Mouse (Mus musculus) lung, embryonic 16.5 days (tissue): ENCODE measurements around the gene Phb. TPM values are rescaled to one million over a fixed set of nuclear protein-coding genes. Genes with fewer than 3 reads are reported as not detected.

ENCODE experiments used
- ATAC-seq: fragments of 200-750 bp; cut with Nextera tagmentation; 2 replicates; pipeline ENCODE4 v1.8.0; 2017; ENCODE audit warnings: low read depth, mild to moderate bottlenecking, moderate library complexity
- H3K27ac ChIP-seq: fragments of 300-500 bp; sonication (generic); 2 replicates; pipeline ENCODE4 v1.5.1; 2014; ENCODE audit warnings: mild to moderate bottlenecking, control low read depth, low read length
- H3K27me3 ChIP-seq: fragments of 300-500 bp; sonication (generic); 2 replicates; pipeline ENCODE4 v1.6.1; 2014; ENCODE audit warnings: low read depth, low read length, mixed read lengths; ENCODE audit not compliant: control insufficient read depth, insufficient read depth
- H3K36me3 ChIP-seq: fragments of 300-500 bp; sonication (generic); 2 replicates; pipeline ENCODE4 v1.6.1; 2014; ENCODE audit warnings: low read length; ENCODE audit not compliant: control insufficient read depth, insufficient read depth
- H3K4me1 ChIP-seq: fragments of 300-500 bp; sonication (generic); replicated peaks from 2 replicates; pipeline ENCODE4 v1.6.1; 2014; ENCODE audit warnings: low read length, mixed read lengths; ENCODE audit not compliant: control insufficient read depth, insufficient read depth
- H3K4me2 ChIP-seq: fragments of 300-500 bp; sonication (generic); 2 replicates; pipeline ENCODE4 v1.6.1; 2014; ENCODE audit warnings: low read depth, low read length, control low read depth
- H3K4me3 ChIP-seq: fragments of 300-500 bp; sonication (generic); 2 replicates; pipeline ENCODE4 v1.5.1; 2014; ENCODE audit warnings: mild to moderate bottlenecking, low read length, control low read depth
- H3K9ac ChIP-seq: fragments of 300-500 bp; sonication (generic); 2 replicates; pipeline ENCODE4 v1.6.1; 2014; ENCODE audit warnings: low read length, control low read depth
- H3K9me3 ChIP-seq: fragments of 300-500 bp; sonication (generic); 2 replicates; pipeline ENCODE4 v1.6.1; 2016; ENCODE audit warnings: low read length; ENCODE audit not compliant: control insufficient read depth
- WGBS: fragments of 180-500 bp; shearing (Covaris S2); extraction: QIAGEN DNeasy Blood & Tissue Kit; methylation state at CpG from one replicate; pipeline ENCODE4 v1.1.7; 2014; 5-methylcytosine and 5-hydroxymethylcytosine counted together
- polyA plus RNA-seq: library from polyadenylated mRNA; unstranded; fragments of >200 nt; fragmentation: Nextera tagmentation; extraction: Ambion mirVana; gene quantifications from 2 replicates; pipeline ENCODE4 v1.2.1, GENCODE M21; 2015

Gene Phb
- polyA plus RNA-seq, 1 experiment from 2014 or later = 190 TPM

GRCm38 (mm10) chr11:95700778-95701739 lies 34.3 kb downstream of the Phb start:
- H3K4me3 ChIP-seq = no peak overlapping the region
- no peaks in the 10 kb centered on the region for H3K36me3 ChIP-seq
- H3K27me3 ChIP-seq = no peaks in the 10 kb centered on the region
- H3K4me2 ChIP-seq = no peak overlapping the region
- H3K27ac ChIP-seq = no peak overlapping the region
- H3K9me3 ChIP-seq = no peaks in the 10 kb centered on the region
- 87% methylated on average over 13 of the region's 13 CpGs for WGBS
- no peaks in the 10 kb centered on the region for H3K4me1 ChIP-seq
- no peak for ATAC-seq
- H3K9ac ChIP-seq = no peak overlapping the region

DNA sequence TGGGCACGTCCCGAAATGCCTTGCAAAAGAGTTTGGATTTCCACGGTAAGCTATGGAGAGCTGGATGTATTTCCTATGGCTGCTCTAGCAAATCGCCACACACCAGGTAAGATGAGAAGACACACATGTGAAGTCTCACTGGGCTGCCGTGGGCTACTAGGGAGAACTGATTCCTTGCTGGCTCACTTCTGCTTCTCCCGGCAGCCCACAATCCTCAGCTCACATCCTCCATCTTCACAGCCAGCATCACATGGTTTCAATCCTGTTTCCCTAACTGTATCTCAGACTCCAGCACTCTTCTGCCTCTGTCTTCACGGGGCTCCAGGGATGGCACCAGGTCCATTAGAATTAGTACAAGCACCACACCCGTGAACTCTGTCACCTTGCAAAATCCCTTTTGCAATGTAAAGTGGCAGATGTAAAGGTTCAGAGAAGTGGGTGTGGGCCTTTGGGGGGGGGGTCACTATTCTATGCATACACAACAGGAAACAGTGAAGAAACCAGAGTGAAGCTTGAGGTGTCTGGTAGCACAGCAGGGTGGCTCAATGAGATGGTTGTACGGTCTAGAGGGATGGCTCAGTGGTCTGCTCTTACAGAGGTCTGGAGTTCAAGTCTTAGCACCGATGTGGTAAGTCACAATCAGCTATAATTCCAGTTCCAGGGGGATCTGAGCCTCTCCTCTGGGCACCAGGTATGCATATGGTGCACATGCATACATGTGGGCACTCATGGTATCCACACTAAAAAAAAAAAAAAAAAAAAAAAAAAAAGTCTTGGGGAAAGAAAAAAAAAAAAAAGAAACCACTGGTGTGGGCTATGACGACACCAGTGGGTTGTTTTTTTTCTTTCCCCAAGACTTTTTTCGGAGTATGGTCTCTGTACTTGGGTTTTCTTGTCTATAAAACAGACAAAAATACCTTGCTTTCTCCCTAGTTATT lies 37.5 kb downstream of the Phb start:
- no peak overlapping the region for H3K4me2 ChIP-seq
- no peaks in the 10 kb centered on the region for H3K9me3 ChIP-seq
- 82% methylated on average over 12 of the region's 12 CpGs for WGBS
- H3K4me3 ChIP-seq = no peak overlapping the region
- no peaks in the 10 kb centered on the region for H3K27me3 ChIP-seq
- H3K36me3 ChIP-seq = no peaks in the 10 kb centered on the region
- no peak overlapping the region for H3K27ac ChIP-seq
- no peak overlapping the region for H3K9ac ChIP-seq
- no peak for ATAC-seq
- H3K4me1 ChIP-seq = no peaks in the 10 kb centered on the region

DNA sequence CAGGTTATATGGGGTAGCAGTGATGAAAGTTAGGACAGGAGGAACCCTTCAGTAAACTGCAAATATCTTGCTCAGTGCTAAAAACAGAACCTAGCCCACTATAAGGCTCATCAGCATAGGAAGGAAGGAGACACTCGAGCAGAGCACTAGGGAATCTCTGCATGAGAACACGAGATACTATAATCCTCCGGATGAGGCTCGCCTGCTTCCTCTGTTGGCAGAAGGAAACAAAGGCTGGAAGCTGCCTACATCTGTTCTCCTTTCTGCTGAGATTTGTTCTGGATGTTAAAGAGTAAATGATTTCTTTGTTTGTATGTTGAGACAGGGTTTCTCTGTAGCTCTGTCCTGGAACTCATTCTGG lies 38.2 kb downstream of the Phb start:
- no peak overlapping the region for H3K4me2 ChIP-seq
- no peak for ATAC-seq
- no peak overlapping the region for H3K9ac ChIP-seq
- H3K4me1 ChIP-seq = no peaks in the 10 kb centered on the region
- 67% methylated on average over 4 of the region's 4 CpGs for WGBS
- no peaks in the 10 kb centered on the region for H3K27me3 ChIP-seq
- no peaks in the 10 kb centered on the region for H3K36me3 ChIP-seq
- no peak overlapping the region for H3K27ac ChIP-seq
- no peaks in the 10 kb centered on the region for H3K9me3 ChIP-seq
- H3K4me3 ChIP-seq = no peak overlapping the region

DNA sequence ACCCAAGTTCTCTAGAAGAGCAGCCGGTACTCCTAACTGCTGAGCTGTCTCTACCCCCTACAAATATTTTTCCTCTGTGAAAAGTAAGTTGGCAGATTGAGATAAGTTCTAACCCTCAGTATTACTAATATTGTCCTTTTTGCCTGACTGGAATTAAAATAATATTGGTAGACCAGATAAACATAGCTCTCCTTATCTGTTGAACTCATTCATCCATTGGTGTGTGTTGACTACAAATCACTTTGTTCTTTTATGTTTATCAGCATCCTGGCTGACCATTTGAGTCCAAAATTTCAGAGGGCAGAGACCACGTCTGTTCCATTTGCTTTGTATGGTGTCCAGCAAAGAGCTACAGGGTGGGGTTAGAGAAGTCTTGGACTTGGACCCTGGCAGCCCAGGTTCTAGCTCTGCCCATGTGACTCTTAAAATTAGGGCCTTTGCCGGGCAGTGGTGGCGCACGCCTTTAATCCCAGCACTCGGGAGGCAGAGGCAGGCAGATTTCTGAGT lies 42.8 kb downstream of the Phb start:
- no peaks in the 10 kb centered on the region for H3K27me3 ChIP-seq
- no peak overlapping the region for H3K4me2 ChIP-seq
- WGBS = 85% methylated on average over 6 of the region's 6 CpGs
- no peaks in the 10 kb centered on the region for H3K36me3 ChIP-seq
- no peak overlapping the region for H3K27ac ChIP-seq
- no peak overlapping the region for H3K4me3 ChIP-seq
- ATAC-seq = no peak
- H3K4me1 ChIP-seq = peaks cover 9% of the 10 kb centered on the region
- H3K9me3 ChIP-seq = no peaks in the 10 kb centered on the region
- H3K9ac ChIP-seq = no peak overlapping the region

GRCm38 (mm10) chr11:95710478-95710877 lies 43.7 kb downstream of the Phb start:
- WGBS = 81% methylated on average over 7 of the region's 7 CpGs

DNA sequence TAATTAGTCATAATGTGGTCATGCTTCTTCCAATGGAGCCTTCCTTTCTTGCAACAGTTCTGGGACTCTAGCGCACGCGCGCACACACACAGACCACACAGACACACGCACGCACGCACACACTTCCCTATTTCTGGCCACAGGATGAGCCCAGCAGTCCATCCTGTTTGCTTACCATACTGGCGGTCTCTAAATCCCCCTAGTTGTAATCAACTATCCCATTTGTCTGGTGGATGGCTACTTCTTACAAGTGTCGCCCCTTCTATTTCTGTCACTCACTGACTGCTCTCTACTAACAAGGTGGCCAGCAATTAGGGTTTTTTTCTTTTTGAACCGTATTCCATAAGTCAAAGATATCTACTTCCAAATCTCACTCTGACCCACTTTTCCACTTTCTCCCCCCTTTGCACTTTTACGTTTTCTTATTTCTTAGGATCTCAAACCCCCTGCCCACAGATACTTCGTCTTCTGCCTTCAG lies 45.4 kb downstream of the Phb start:
- H3K27ac ChIP-seq = peak overlapping the region; percentile 97
- no peaks in the 10 kb centered on the region for H3K9me3 ChIP-seq
- peak overlapping the region; percentile 91 for H3K4me2 ChIP-seq
- ATAC-seq = peak; percentile 20; the same call in 1 of the 2 replicates
- H3K4me1 ChIP-seq = peaks cover 25% of the 10 kb centered on the region
- H3K4me3 ChIP-seq = peak overlapping the region; percentile 95
- no peaks in the 10 kb centered on the region for H3K27me3 ChIP-seq
- H3K36me3 ChIP-seq = no peaks in the 10 kb centered on the region
- H3K9ac ChIP-seq = peak overlapping the region; percentile 98
- 22% methylated on average over 12 of the region's 12 CpGs for WGBS

More at GRCm38 (mm10) chr11:95710478-95710877, 43.7 kb downstream of the Phb start:
- ATAC-seq = no peak
- Histone ChIP-seq H3K36me3 (no peaks in the 10 kb centered on the region), H3K27ac (no peak overlapping the region), H3K4me3 (no peak overlapping the region), H3K27me3 (no peaks in the 10 kb centered on the region), H3K9me3 (no peaks in the 10 kb centered on the region), H3K9ac (no peak overlapping the region), H3K4me1 (peaks cover 18% of the 10 kb centered on the region), H3K4me2 (no peak overlapping the region)

DNA sequence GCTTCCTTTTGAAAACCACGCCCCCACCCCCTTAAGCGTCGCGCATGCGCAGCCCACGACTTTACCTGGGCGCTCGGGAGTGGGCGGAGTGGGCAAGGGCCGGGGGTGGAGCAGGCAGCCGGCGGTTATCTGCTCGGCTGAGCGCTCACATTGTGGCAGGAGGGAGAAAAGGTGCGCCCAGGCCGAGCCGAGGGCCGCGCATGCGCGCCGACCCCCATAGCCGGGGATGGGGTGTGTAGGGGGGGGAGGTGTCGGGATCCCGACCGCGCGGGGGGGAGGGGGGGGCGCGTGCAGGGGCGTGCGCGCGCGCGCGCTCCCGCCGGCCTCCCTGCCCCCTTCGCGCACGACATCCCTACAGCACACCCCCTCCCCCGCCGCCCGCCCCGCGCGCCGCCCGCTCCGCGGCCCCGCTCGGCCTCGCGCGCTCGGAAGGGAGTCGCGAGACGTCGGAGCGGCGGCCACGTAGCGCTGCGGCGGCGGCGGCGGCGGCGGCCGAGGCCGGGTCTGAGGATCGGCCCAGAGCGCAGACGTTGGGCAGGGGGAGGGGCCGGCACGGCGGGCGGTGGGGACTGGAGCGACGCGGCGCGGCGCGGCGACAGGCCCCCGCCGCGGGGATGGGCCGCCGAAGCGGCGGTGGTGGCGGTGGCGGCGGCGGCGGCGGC lies 45.9 kb downstream of the Phb start, which contains the start of gene Zfp652:
TSS of gene Zfp652 (plus strand) at position 111 of the 662 bp plus-strand sequence.
- Histone ChIP-seq H3K27ac (peak within 1 kb of the TSS; percentile 97), H3K4me3 (peak within 1 kb of the TSS; percentile 95), H3K9me3 (no peaks in the 10 kb centered on the region), H3K9ac (peak within 1 kb of the TSS; percentile 98), H3K36me3 (no peaks in the 10 kb centered on the region), H3K27me3 (no peaks in the 10 kb centered on the region), H3K4me2 (peak within 1 kb of the TSS; percentile 91), H3K4me1 (peaks cover 25% of the 10 kb centered on the region)
- ATAC-seq = peak; percentile 93
- WGBS = under 1% methylated on average over 32 of the region's 103 CpGs

DNA sequence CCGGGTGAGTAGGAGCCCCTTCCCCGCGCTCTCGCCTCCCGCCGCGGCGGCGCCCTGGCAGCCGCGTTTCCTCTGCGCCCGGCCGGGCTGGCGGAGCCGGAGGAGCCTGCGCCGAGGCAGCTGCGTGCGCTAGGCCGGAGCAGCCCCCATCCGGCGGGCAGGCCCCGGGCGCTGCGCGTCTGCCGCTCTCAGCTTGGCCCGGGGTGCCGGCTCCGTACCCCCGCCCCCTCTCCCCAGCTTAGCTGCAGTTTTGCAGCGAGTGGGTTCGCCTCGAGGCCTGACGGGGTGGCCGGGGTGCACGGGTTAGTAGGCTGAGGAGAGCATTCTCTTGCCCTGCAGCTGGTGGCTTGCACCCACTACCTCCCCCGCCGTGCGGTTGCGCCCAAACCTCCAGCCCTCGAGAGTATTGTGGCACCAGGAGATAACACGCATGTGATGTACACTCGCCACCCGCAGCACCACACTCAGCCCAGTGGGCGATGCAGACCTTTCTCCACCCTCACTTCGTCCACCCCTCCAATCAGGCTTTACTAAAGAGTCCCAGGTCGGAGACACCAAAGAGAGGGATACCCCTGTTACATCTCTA lies 46.6 kb downstream of the Phb start:
- peak overlapping the region; percentile 97 for H3K27ac ChIP-seq
- peak; percentile 62 for ATAC-seq
- H3K36me3 ChIP-seq = no peaks in the 10 kb centered on the region
- H3K4me3 ChIP-seq = peak overlapping the region; percentile 95
- H3K9me3 ChIP-seq = no peaks in the 10 kb centered on the region
- under 1% methylated on average over 33 of the region's 49 CpGs for WGBS
- H3K4me2 ChIP-seq = peak overlapping the region; percentile 91
- H3K27me3 ChIP-seq = no peaks in the 10 kb centered on the region
- peaks cover 25% of the 10 kb centered on the region for H3K4me1 ChIP-seq
- peak overlapping the region; percentile 98 for H3K9ac ChIP-seq
